Mouse (Mus musculus) heart, adult 18-20 months (tissue): Measurements from ENCODE around the gene Nde1. TPM values are rescaled to one million over a fixed set of nuclear protein-coding genes. Genes with fewer than 3 reads are reported as not detected.
"Not testable (repeated sequence)": the region's sequence is repeated elsewhere in the genome, so short reads cannot be mapped to it uniquely, and the experiment has no call there.

Experiments used
- DNase-seq, 2 experiments: peaks; one replicate each; pipeline ENCODE4 v3.0.0; 2021 to 2022; ENCODE audit warnings: mixed read lengths in 1 of 2
- long read RNA-seq, 2 experiments: library from polyadenylated mRNA; stranded (forward); transcript quantifications; one replicate each; pipeline ENCODE4 v2.0.0; 2021
- total RNA-seq, 2 experiments: library from RNA; stranded (reverse); gene quantifications; 2 replicates each; pipeline ENCODE4 v1.2.3; 2021

The Nde1 gene
- total RNA-seq = 10 to 100 TPM; 26.0 to 28.7 TPM
- long read RNA-seq, experiment 1, transcript Nde1-202 (9 exons, 2,335 nt) = minor isoform, 5 of 31 reads
- long read RNA-seq, experiment 1, transcript Nde1-201 (9 exons, 2,287 nt) = major isoform, 20 of 31 reads
- long read RNA-seq, experiment 1, partial matches to known transcripts = 6 of 31 reads
- long read RNA-seq, experiment 1, other reads (novel, unspliced or antisense) = 0 of 31 reads
- long read RNA-seq, experiment 2, transcript Nde1-201 (9 exons, 2,287 nt) = major isoform, 9 of 11 reads
- long read RNA-seq, experiment 2, partial matches to known transcripts = 2 of 11 reads
- long read RNA-seq, experiment 2, other reads (novel, unspliced or antisense) = 0 of 11 reads

DNA sequence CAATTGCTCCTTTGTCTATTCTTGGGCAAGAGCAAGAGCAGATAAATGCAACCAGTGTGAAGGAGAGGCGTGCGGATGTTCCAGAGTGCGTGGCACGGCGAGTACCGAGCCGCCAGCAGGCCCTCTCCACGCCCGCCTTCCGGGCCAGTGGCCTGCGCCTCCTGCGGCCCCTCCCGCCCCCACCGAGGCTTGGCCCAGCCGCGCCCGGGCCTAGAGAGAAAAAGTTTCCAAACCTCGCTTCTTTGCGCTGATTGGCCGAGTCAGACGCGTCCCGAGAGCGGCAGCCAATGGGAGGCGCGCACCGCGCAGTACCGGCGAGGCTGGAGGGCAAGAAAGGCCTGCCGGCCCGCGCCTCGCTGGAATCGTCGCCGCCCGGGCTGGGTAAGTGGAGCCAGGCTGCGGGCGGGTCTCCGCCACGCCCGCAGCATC is at the start of gene Nde1, which contains the start of gene Marf1:
Gene Nde1 (plus strand): TSS at position 288 of the 429 bp plus-strand sequence.
Gene Marf1 (minus strand): TSS at position 364 of the 429 bp plus-strand sequence.
- DNase-seq = peak; percentile 94 to 97

GRCm38 (mm10) chr16:14117299-14117698 is 45.8 kb upstream of the Nde1 start:
- DNase-seq = no peak

- DNase-seq = no peak
Observed at GRCm38 (mm10) chr16:14120941-14121340, 42.1 kb upstream of the Nde1 start.

DNA sequence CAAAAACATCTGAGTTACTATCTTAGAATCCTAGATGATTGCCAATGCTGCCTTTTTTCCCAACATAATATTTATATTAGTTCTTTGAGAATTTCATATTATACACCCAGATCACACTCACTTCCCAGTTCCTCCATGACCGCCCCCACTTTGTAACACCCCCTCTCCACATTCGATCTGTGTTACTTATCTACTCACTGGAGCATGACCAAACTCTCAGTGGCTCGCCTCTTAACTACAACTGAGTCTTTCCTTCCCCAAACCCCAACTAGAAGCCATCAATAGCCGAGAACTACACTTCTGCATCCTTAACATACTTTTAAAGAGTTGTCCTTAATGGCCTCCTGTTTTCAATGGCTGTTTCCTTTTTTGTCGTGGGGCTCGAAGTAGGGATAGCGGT is 41.5 kb upstream of the Nde1 start:
- no peak for DNase-seq

DNA sequence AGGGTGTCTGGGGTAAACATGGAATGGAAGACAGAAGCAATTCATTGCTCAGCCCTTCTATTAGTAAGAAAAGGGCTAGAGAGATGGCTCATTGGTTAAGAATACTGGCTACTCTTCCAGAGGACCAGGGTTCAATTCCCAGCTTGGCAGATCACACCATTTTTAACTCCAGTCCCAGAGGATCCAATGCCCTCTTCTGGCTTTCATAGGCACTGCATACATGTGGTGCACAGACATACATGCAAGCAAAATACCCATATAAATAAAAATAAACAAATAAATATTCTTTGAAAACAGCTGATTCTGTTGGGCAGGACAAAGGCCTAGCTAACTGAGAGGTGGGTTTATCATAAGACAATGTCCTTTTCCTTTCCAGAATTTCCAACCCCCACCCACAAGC is 40.5 kb upstream of the Nde1 start:
- no peak for DNase-seq

GRCm38 (mm10) chr16:14123901-14124300 is 39.2 kb upstream of the Nde1 start:
- DNase-seq = no peak

- DNase-seq = no peak
Observed at GRCm38 (mm10) chr16:14124709-14125108, 38.4 kb upstream of the Nde1 start.

GRCm38 (mm10) chr16:14125253-14125652 is 37.8 kb upstream of the Nde1 start:
- no peak for DNase-seq

DNA sequence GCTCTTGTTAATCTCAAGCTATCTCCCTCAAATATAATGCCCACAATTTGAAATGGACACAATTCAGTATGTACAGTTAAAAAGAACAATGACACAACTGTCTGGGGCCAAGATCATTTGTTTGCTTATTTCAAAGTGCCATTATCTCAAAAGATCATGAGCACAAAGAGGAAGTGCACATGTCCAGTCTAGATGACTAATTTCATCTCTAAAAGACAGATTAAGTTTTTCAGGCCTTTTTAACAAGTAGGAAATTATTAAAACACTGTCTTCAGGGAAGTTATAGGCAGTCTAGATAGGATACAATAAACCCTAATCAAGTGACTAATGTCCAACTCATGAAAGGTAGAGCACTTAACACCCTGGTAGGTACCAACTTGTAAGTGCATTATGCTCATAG is 34.1 kb upstream of the Nde1 start:
- no peak for DNase-seq

- no peak for DNase-seq
Observed at GRCm38 (mm10) chr16:14130796-14131195, 32.3 kb upstream of the Nde1 start.

DNA sequence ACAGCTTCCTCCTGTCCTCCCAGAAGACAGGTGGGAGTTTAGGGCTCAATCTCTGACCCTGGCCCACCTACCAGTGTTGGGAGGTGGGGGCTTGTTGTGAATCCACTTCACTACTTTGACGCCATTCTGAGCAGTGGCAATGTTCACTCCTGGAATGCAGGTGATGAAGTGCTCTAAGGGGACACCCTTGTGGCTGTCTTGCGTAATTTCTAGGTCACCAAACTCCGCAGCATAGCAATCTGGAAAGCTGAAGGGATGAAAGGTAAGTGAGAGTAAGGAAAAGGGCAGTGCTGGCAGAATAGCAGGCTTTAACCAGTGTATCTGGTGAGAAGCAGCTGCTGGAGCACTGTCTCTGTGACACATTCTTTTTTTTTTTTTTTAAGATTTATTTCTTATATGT is 31.7 kb upstream of the Nde1 start:
- no peak for DNase-seq

DNA sequence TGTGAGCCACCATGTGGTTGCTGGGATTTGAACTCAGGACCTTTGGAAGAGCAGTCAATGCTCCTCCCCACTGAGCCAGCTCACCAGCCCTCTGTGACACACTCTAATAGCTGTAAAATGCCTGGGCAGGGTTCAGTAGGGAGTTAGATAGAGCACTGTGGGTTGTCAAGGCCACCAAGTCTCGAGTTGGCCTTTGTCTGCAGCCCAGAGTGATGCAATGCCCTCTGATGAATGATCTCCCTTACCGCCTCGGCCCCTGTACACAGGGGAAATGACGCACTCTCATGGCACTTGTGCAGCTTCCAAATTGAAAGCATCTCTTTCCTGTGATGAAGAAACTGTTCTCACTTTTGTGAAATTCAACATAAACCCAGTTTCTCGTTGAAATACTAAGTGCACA is 31.2 kb upstream of the Nde1 start:
- DNase-seq = no peak

- peak in 1 of 2 experiments; percentile 26 for DNase-seq
Observed at GRCm38 (mm10) chr16:14135014-14135413, 28.1 kb upstream of the Nde1 start.

GRCm38 (mm10) chr16:14137976-14138561 is 25.0 kb upstream of the Nde1 start:
- no peak for DNase-seq

- no peak for DNase-seq
Observed at GRCm38 (mm10) chr16:14139106-14139505, 24.0 kb upstream of the Nde1 start.

- DNase-seq = no peak
Observed at GRCm38 (mm10) chr16:14143298-14143697, 19.8 kb upstream of the Nde1 start.

DNA sequence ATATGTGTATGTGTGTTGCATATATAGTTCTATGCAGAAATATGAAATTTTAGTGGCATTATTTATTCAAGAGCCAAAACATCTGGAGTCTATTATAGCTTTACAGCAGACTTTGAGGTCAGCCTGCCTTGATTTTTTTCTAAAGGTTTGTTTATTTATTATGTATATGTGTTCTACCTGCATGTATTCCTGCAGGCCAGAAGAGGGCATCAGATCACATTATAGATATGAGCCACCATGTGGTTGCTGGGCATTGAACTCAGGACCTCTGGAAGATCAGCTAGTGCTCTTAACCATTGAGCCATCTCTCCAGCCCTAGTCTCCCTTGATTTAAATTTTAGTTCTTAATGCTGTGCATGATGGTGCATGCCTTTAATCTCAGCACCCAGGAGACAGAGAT is 15.4 kb upstream of the Nde1 start:
- no peak for DNase-seq

DNA sequence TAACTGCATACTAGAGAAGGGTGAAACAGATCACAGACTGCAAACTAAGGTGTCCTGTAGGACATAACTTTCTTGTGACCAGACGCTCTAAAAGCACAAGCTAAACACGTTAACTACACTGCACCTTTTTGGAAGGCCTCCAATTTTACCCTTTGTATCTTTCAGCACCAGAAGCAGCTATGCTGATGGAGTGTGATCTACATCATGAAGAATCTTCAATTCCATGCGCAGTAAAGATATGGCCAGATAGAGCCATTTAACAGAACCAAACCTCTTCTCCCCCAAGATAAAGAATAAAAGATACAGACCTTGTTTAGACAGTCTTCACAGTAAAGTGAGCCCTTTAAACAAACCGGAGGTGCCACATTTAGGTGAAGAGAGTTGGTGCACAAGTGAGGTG is 11.4 kb upstream of the Nde1 start:
- no peak for DNase-seq

- DNase-seq = not testable (repeated sequence)
Observed at GRCm38 (mm10) chr16:14155638-14156037, 7.4 kb upstream of the Nde1 start.

DNA sequence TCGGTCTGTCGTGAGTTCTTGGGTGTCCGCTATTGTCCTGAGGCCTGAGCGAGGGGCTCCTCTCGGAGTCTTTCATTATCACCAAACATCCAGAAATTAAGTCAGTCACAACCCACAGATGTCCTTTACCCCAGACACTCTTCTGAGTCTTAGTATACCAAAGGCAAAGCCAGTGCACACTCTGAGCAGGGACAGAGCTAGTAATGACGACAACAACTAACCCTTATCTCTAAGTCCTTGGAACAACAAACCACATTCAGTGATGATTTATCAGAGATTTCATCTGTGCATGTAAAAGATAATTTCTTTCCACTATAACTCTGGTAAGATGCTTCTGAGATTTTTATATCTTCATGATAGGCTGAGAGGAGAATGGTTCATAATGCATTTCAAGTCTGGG is 6.8 kb upstream of the Nde1 start:
- no peak for DNase-seq

- no peak for DNase-seq
Observed at GRCm38 (mm10) chr16:14158536-14158935, 4.5 kb upstream of the Nde1 start.

DNA sequence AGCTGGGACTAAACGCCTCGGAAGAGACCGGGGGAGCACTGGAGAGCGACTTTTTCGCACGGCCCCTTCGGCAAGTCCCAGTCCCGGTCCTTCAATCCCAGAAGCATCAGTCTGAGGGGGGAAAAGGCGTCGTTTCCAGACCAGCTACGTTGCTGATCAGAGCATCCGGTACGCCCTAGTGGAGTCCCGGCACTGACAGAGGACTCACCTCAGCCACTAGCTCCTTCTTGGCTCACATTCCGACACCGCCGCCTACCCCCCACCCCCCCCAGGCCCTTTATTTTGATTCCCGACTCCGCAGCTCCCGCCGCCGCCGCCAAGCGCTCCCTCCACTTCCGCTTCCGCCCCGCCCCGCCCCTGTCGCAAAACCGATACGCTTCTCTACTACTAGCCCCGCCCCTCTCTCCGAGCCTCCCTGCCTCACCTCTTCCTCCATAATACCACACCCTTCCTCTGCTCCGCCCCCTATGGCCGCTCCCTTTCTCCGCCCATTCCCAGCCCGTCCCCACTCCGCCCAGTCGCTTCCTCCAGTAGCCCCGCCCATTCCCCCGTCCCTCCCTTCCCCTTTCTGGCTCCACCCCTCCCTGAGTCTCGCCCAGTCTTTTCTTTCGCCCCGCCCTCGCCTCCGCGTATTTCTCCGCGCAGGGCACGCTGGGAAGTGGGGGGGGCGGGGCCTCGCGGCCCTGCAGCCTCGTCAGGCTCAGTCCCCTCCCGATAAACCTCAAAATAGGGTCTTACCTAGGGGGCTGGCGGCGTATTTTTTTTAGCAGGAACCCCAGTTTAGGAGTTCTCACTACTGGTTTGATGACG is 3.9 kb upstream of the Nde1 start:
- DNase-seq = peak; percentile 99 to 100

DNA sequence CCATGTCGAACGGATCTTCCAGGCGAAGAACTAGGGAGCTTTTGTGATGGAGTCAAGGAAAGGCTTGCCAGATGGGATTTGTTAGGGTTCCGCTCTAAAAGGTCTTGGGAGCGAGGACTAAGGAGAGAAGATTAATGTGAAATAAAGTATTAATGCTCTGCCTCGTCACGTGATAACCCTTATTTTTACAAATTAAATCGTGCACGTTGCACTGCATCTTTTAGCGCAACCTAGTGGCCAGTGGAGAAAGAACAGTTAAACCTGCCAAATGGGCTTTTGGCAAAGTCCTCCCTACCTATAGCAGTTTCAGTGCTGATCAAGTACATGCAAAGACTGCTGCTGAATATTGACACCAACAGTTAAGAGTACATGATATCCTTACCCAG is 3.3 kb upstream of the Nde1 start:
- DNase-seq = peak; percentile 83 to 86
